Mouse (Mus musculus) thymus, adult 2 months (tissue): ENCODE measurements around the gene Mob1b.

ENCODE experiments used
- CTCF ChIP-seq: fragments of 200-500 bp; IDR thresholded peaks from 2 replicates; pipeline ENCODE4 v1.5.1; 2012; ENCODE audit warnings: mild to moderate bottlenecking, control low read depth, low read length, moderate library complexity, borderline replicate concordance; ENCODE audit not compliant: control insufficient read depth, poor library complexity, insufficient read depth; ENCODE audit errors: extremely low read depth
- POLR2A ChIP-seq: fragments of 200-500 bp; IDR thresholded peaks from 2 replicates; pipeline ENCODE4 v1.6.1; 2012; ENCODE audit warnings: mild to moderate bottlenecking, low read length, control low read depth, moderate library complexity; ENCODE audit not compliant: control insufficient read depth, poor library complexity, insufficient read depth; ENCODE audit errors: extremely low read depth

- TF ChIP-seq CTCF, result no peak
- TF ChIP-seq POLR2A, result no peak
Measured at GRCm38 (mm10) chr5:88766863-88767262, 46.2 kb downstream of the Mob1b start.
